Mouse (Mus musculus): ENCODE measurements around the gene Gpr4. TPM values are rescaled to one million over a fixed set of nuclear protein-coding genes. Genes with fewer than 3 reads are reported as not detected.

Gene Gpr4
- polyA plus RNA-seq, 1 experiment from 2014 or later, result 2.6 TPM

DNA sequence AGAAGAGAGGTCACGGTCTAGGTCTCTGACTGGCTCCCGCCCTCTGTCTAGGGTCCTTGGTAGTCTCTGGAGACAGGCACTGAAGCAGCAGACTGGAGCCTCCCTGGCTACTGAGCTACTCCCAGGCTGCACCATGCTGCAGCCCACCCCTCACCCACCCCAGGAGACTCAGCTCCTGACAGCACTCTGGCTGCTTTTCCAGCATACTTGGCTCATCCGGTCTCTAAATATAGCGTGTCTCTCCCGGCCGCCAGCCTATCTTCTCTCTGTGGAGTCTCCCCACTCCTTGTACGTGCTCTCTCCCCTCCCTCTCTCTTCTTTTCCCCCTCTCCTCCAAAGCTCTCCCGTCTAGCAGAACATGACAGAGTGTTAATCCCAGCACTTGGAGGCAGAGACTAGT, 42.2 kb upstream of the Gpr4 start:
- 75% methylated on average over 8 of the region's 8 CpGs for WGBS

GRCm38 (mm10) chr7:19171831-19172230, 40.5 kb upstream of the Gpr4 start:
- 0 out of 2 replicates have a peak overlapping the region, but pooled peaks have one; percentile 31 for H3K27ac ChIP-seq (ENCODE audit: low read depth, low read length)
- ATAC-seq (ENCODE audit: low FRiP score), result no peak
- no peak overlapping the region for H3K9ac ChIP-seq (ENCODE audit: low read depth, low read length)

More for the DNA sequence above, 42.2 kb upstream of the Gpr4 start:
- no peak overlapping the region for H3K4me3 ChIP-seq (ENCODE audit: low read depth, low read length)
- no peak for ATAC-seq (ENCODE audit: low FRiP score)
- H3K27ac ChIP-seq (ENCODE audit: low read depth, low read length), result no peak overlapping the region
- no peak overlapping the region for H3K4me2 ChIP-seq (replicated peaks; ENCODE audit: low read depth, low read length)
- H3K27me3 ChIP-seq (ENCODE audit: control insufficient read depth, insufficient read depth, low read length), result peaks cover 2% of the 10 kb centered on the region
- DNase-seq (ENCODE audit: low spot score), result no peak
- peak overlapping the region; percentile 7; the same call in 1 of the 2 replicates for H3K9ac ChIP-seq (ENCODE audit: low read depth, low read length)
- no peaks in the 10 kb centered on the region for H3K36me3 ChIP-seq (ENCODE audit: control insufficient read depth, insufficient read depth, low read length)
- H3K4me1 ChIP-seq (replicated peaks; ENCODE audit: control insufficient read depth, insufficient read depth, low read length), result peaks cover 3% of the 10 kb centered on the region
- no peaks in the 10 kb centered on the region for H3K9me3 ChIP-seq (ENCODE audit: control insufficient read depth, low read length)

GRCm38 (mm10) chr7:19172874-19173273, 39.5 kb upstream of the Gpr4 start:
- no peaks in the 10 kb centered on the region for H3K36me3 ChIP-seq (ENCODE audit: control insufficient read depth, insufficient read depth, low read length)
- peak; percentile 27; the same call in 1 of the 2 replicates for ATAC-seq (ENCODE audit: low FRiP score)
- H3K4me3 ChIP-seq (ENCODE audit: low read depth, low read length), result peak overlapping the region; percentile 26
- no peaks in the 10 kb centered on the region for H3K9me3 ChIP-seq (ENCODE audit: control insufficient read depth, low read length)
- no peak overlapping the region for H3K27ac ChIP-seq (ENCODE audit: low read depth, low read length)
- peak overlapping the region; percentile 49 for H3K4me2 ChIP-seq (replicated peaks; ENCODE audit: low read depth, low read length)
- peaks cover 1% of the 10 kb centered on the region; the same call in 1 of the 2 replicates for H3K4me1 ChIP-seq (replicated peaks; ENCODE audit: control insufficient read depth, insufficient read depth, low read length)
- peak; percentile 93 for DNase-seq (ENCODE audit: low spot score)
- peak overlapping the region; percentile 41 for H3K9ac ChIP-seq (ENCODE audit: low read depth, low read length)
- peaks cover 23% of the 10 kb centered on the region for H3K27me3 ChIP-seq (ENCODE audit: control insufficient read depth, insufficient read depth, low read length)
- 2% methylated on average over 17 of the region's 17 CpGs for WGBS

More at GRCm38 (mm10) chr7:19171831-19172230, 40.5 kb upstream of the Gpr4 start:
- Histone ChIP-seq H3K27me3 (ENCODE audit: control insufficient read depth, insufficient read depth, low read length) (peaks cover 12% of the 10 kb centered on the region), H3K4me3 (ENCODE audit: low read depth, low read length) (no peak overlapping the region), H3K4me2 (replicated peaks; ENCODE audit: low read depth, low read length) (no peak overlapping the region), H3K4me1 (replicated peaks; ENCODE audit: control insufficient read depth, insufficient read depth, low read length) (no peaks in the 10 kb centered on the region), H3K9me3 (ENCODE audit: control insufficient read depth, low read length) (no peaks in the 10 kb centered on the region), H3K36me3 (ENCODE audit: control insufficient read depth, insufficient read depth, low read length) (no peaks in the 10 kb centered on the region)
- DNase-seq (ENCODE audit: low spot score), result no peak
- WGBS, result 64% methylated on average over 8 of the region's 8 CpGs

DNA sequence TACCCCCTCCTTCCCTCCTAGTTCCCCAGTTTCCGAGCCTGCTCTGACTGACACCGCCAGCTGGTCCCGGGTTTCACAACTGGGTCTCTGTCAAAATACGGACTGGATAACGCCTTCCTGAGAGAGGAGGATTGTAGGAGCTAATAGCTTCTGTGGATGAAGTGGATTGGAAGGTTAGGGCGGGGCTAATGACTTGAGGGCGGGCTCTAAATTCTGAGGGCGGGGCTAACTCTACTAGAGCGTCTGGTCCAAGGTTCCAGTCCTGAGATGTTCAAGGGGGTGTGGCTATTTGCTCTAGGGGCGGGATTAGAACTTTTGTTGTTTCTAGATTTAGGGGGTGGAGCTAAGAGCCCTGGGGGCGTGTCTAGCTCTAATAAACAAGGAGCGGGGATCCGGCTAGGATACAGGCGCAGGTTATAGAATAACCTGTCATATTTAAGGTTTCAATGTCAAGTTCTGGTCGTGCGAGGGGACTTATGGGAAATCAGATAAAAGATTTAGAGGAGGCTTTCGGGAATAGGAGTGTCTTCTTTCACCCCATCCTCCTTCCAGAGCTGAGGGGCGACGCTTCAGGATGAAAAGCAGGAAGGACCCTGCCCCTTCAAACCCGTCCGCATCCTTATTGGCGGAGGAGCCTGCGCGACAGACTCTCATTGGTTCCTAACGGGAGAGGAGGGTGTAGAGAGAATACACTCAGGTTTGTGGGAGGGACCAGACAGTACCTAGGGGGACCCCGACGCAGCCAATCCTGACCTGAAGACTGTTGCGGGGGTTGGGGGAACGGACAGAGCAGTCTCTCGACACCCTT, 36.4 kb upstream of the Gpr4 start, which contains the start of gene Eml2:
TSS of gene Eml2 (plus strand) at position 714 of the 808 bp plus-strand sequence.
- ATAC-seq (ENCODE audit: low FRiP score), result peak; percentile 91
- peak within 1 kb of the TSS; percentile 44 for H3K9ac ChIP-seq (ENCODE audit: low read depth, low read length)
- H3K9me3 ChIP-seq (ENCODE audit: control insufficient read depth, low read length), result no peaks in the 10 kb centered on the region
- peaks cover 5% of the 10 kb centered on the region; the same call in 1 of the 2 replicates for H3K4me1 ChIP-seq (replicated peaks; ENCODE audit: control insufficient read depth, insufficient read depth, low read length)
- peak; percentile 77 for DNase-seq (ENCODE audit: low spot score)
- H3K36me3 ChIP-seq (ENCODE audit: control insufficient read depth, insufficient read depth, low read length), result no peaks in the 10 kb centered on the region
- H3K27ac ChIP-seq (ENCODE audit: low read depth, low read length), result 0 out of 2 replicates have a peak within 1 kb of the TSS, but pooled peaks have one; percentile 32
- H3K4me3 ChIP-seq (ENCODE audit: low read depth, low read length), result peak within 1 kb of the TSS; percentile 37
- H3K4me2 ChIP-seq (replicated peaks; ENCODE audit: low read depth, low read length), result peak within 1 kb of the TSS; percentile 60
- WGBS, result under 1% methylated on average over 30 of the region's 30 CpGs
- peaks cover 41% of the 10 kb centered on the region for H3K27me3 ChIP-seq (ENCODE audit: control insufficient read depth, insufficient read depth, low read length)

DNA sequence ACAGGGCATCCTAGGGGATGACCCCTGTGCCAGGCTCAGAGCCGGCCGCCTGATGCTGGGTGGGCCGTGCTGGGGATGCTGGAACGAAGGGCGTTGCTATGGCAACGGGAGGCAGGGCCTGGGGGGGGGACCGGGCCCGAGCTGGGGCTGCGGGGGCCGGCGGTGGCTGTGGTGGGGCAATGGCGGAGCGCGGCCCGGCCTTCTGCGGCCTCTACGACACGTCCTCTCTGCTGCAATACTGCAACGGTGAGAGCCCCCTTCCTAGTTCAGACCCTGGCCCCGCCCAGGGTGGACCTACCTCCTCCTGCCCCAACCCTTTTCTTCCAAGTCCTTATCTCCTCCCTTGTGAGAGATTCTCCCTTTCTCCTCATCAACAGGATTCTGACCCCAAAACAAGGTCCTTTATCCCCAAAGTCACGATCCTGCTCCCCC, 35.8 kb upstream of the Gpr4 start:
- peak overlapping the region; percentile 44 for H3K9ac ChIP-seq (ENCODE audit: low read depth, low read length)
- peaks cover 41% of the 10 kb centered on the region for H3K27me3 ChIP-seq (ENCODE audit: control insufficient read depth, insufficient read depth, low read length)
- peak overlapping the region; percentile 37 for H3K4me3 ChIP-seq (ENCODE audit: low read depth, low read length)
- no peak for DNase-seq (ENCODE audit: low spot score)
- WGBS, result 3% methylated on average over 17 of the region's 21 CpGs
- H3K9me3 ChIP-seq (ENCODE audit: control insufficient read depth, low read length), result no peaks in the 10 kb centered on the region
- H3K4me1 ChIP-seq (replicated peaks; ENCODE audit: control insufficient read depth, insufficient read depth, low read length), result peaks cover 5% of the 10 kb centered on the region; the same call in 1 of the 2 replicates
- ATAC-seq (ENCODE audit: low FRiP score), result peak; percentile 37; the same call in 1 of the 2 replicates
- H3K4me2 ChIP-seq (replicated peaks; ENCODE audit: low read depth, low read length), result peak overlapping the region; percentile 60
- H3K36me3 ChIP-seq (ENCODE audit: control insufficient read depth, insufficient read depth, low read length), result no peaks in the 10 kb centered on the region
- H3K27ac ChIP-seq (ENCODE audit: low read depth, low read length), result 0 out of 2 replicates have a peak overlapping the region, but pooled peaks have one; percentile 32

DNA sequence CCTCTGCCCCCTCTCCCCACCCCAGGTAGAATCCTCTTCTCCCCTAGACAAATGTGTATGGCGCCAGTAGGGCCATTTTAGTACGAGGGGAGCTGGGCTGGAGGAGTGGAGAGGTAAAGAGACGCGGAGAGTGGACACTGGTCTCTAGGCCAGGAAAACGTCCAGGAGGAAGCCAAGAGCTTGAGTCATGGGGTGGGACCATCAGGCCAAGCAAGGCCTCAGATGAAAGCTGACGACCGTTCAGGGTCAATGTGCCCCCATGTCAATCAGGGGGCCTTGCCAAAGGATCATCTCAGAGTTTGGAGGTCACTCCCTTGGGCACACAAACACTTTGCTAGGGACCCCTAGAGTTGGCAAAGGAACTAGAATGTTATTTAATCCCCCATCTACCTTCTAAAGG, 35.1 kb upstream of the Gpr4 start:
- H3K27ac ChIP-seq (ENCODE audit: low read depth, low read length), result no peak overlapping the region
- peak overlapping the region; percentile 60 for H3K4me2 ChIP-seq (replicated peaks; ENCODE audit: low read depth, low read length)
- ATAC-seq (ENCODE audit: low FRiP score), result no peak
- H3K9ac ChIP-seq (ENCODE audit: low read depth, low read length), result no peak overlapping the region
- H3K27me3 ChIP-seq (ENCODE audit: control insufficient read depth, insufficient read depth, low read length), result peaks cover 41% of the 10 kb centered on the region
- peaks cover 5% of the 10 kb centered on the region; the same call in 1 of the 2 replicates for H3K4me1 ChIP-seq (replicated peaks; ENCODE audit: control insufficient read depth, insufficient read depth, low read length)
- no peak for DNase-seq (ENCODE audit: low spot score)
- no peaks in the 10 kb centered on the region for H3K9me3 ChIP-seq (ENCODE audit: control insufficient read depth, low read length)
- H3K4me3 ChIP-seq (ENCODE audit: low read depth, low read length), result peak overlapping the region; percentile 37
- H3K36me3 ChIP-seq (ENCODE audit: control insufficient read depth, insufficient read depth, low read length), result no peaks in the 10 kb centered on the region
- 63% methylated on average over 7 of the region's 7 CpGs for WGBS

DNA sequence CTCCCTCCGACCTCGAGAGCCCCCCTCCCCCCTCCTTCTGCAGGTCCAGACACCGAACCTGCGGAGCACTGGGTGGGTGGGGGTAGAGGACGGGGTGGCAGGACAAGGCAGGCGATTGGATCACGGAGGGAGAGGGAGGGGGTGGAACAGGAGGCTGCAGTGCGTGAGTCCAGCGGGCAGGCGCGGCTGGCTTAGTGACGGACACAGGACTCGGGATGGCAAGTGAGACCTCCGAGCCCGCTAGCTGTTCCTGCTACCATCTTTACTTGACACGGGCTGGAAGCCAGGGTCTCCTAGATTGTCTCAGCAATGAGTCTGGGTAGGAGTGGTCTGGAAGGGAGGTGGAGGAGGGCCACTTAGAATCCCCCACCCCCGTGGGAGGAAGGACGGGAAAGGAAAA, 34.3 kb upstream of the Gpr4 start:
- Histone ChIP-seq H3K4me3 (ENCODE audit: low read depth, low read length) (peak overlapping the region; percentile 12; the same call in 1 of the 2 replicates), H3K36me3 (ENCODE audit: control insufficient read depth, insufficient read depth, low read length) (no peaks in the 10 kb centered on the region)
- ATAC-seq (ENCODE audit: low FRiP score), result no peak

GRCm38 (mm10) chr7:19178443-19179092, 33.8 kb upstream of the Gpr4 start:
- Histone ChIP-seq H3K27ac (ENCODE audit: low read depth, low read length) (no peak overlapping the region), H3K4me2 (replicated peaks; ENCODE audit: low read depth, low read length) (peak overlapping the region; percentile 26), H3K27me3 (ENCODE audit: control insufficient read depth, insufficient read depth, low read length) (peaks cover 41% of the 10 kb centered on the region), H3K4me1 (replicated peaks; ENCODE audit: control insufficient read depth, insufficient read depth, low read length) (peaks cover 5% of the 10 kb centered on the region; the same call in 1 of the 2 replicates), H3K9ac (ENCODE audit: low read depth, low read length) (no peak overlapping the region), H3K36me3 (ENCODE audit: control insufficient read depth, insufficient read depth, low read length) (no peaks in the 10 kb centered on the region), H3K9me3 (ENCODE audit: control insufficient read depth, low read length) (no peaks in the 10 kb centered on the region), H3K4me3 (ENCODE audit: low read depth, low read length) (peak overlapping the region; percentile 12; the same call in 1 of the 2 replicates)
- ATAC-seq (ENCODE audit: low FRiP score), result no peak
- DNase-seq (ENCODE audit: low spot score), result peak; percentile 83
- WGBS, result 8% methylated on average over 26 of the region's 27 CpGs

More for the DNA sequence above, 34.3 kb upstream of the Gpr4 start:
- DNase-seq (ENCODE audit: low spot score), result peak; percentile 28
- H3K9me3 ChIP-seq (ENCODE audit: control insufficient read depth, low read length), result no peaks in the 10 kb centered on the region
- H3K27ac ChIP-seq (ENCODE audit: low read depth, low read length), result no peak overlapping the region
- 8% methylated on average over 18 of the region's 18 CpGs for WGBS
- no peak overlapping the region for H3K9ac ChIP-seq (ENCODE audit: low read depth, low read length)
- H3K27me3 ChIP-seq (ENCODE audit: control insufficient read depth, insufficient read depth, low read length), result peaks cover 41% of the 10 kb centered on the region
- 0 out of 2 replicates have a peak overlapping the region, but pooled peaks have one; percentile 11 for H3K4me2 ChIP-seq (replicated peaks; ENCODE audit: low read depth, low read length)
- H3K4me1 ChIP-seq (replicated peaks; ENCODE audit: control insufficient read depth, insufficient read depth, low read length), result peaks cover 5% of the 10 kb centered on the region; the same call in 1 of the 2 replicates
